Mouse (Mus musculus) myocyte (in vitro differentiated cells): ENCODE data around the gene Ranbp2. TPM values are rescaled to one million over a fixed set of nuclear protein-coding genes. Genes with fewer than 3 reads are reported as not detected.
"Not testable (repeated sequence)": the region's sequence is repeated elsewhere in the genome, so short reads cannot be mapped to it uniquely, and the experiment has no call there.

Experiments
- H3K27me3 ChIP-seq: one replicate; pipeline ENCODE4 v1.6.1; 2011; ENCODE audit not compliant: control insufficient read depth, insufficient read depth, insufficient read length
- H3K36me3 ChIP-seq: one replicate; pipeline ENCODE4 v1.6.1; 2011; ENCODE audit not compliant: control insufficient read depth, insufficient read depth
- H3K4me2 ChIP-seq: one replicate; pipeline ENCODE4 v1.6.1; 2011; ENCODE audit warnings: low read depth, control low read depth
- H3K4me3 ChIP-seq: one replicate; pipeline ENCODE4 v1.5.1; 2011; ENCODE audit warnings: mild to moderate bottlenecking, control low read depth, moderate library complexity
- H3K79me2 ChIP-seq: one replicate; pipeline ENCODE4 v1.6.1; 2011; ENCODE audit not compliant: control insufficient read depth, insufficient read depth
- H3ac ChIP-seq: one replicate; pipeline ENCODE4 v1.6.1; 2011; ENCODE audit not compliant: control insufficient read depth, insufficient read length
- CEBPB ChIP-seq: IDR thresholded peaks from 2 replicates; pipeline ENCODE4 v1.6.1; 2011; ENCODE audit warnings: mild to moderate bottlenecking, moderate library complexity; ENCODE audit not compliant: poor library complexity, insufficient read depth, severe bottlenecking
- E2F4 ChIP-seq: IDR thresholded peaks from one replicate; pipeline ENCODE4 v1.6.1; 2011; ENCODE audit warnings: mild to moderate bottlenecking, control low read depth, moderate library complexity; ENCODE audit not compliant: insufficient read depth
- MAX ChIP-seq: IDR thresholded peaks from one replicate; pipeline ENCODE4 v1.6.1; 2011; ENCODE audit warnings: low read depth, mild to moderate bottlenecking, control low read depth
- MYOD1 ChIP-seq, 3 experiments: IDR thresholded peaks; one replicate each; pipeline ENCODE4 v1.6.1; 2011; ENCODE audit warnings: control low read depth in 2 of 3, low read depth in 2 of 3, mild to moderate bottlenecking in 2 of 3, moderate library complexity in 1 of 3; ENCODE audit not compliant: insufficient read length in 2 of 3, control insufficient read depth in 1 of 3
- MYOG ChIP-seq, 3 experiments: IDR thresholded peaks; one replicate each; pipeline ENCODE4 v1.6.1; 2011; ENCODE audit warnings: control low read depth in 2 of 3, low read depth in 2 of 3, mild to moderate bottlenecking in 2 of 3; ENCODE audit not compliant: insufficient read length in 2 of 3, control insufficient read depth in 1 of 3, insufficient read depth in 1 of 3
- POLR2A ChIP-seq: IDR thresholded peaks from one replicate; pipeline ENCODE4 v1.6.1; 2011; ENCODE audit warnings: low read depth, mild to moderate bottlenecking, control low read depth, moderate library complexity; ENCODE audit not compliant: insufficient read length
- POLR2AphosphoS2 ChIP-seq: IDR thresholded peaks from one replicate; pipeline ENCODE4 v1.6.1; 2011; ENCODE audit warnings: low read depth, control low read depth; ENCODE audit not compliant: insufficient read length
- REST ChIP-seq: IDR thresholded peaks from one replicate; pipeline ENCODE4 v1.6.1; 2011; ENCODE audit warnings: mild to moderate bottlenecking, control low read depth, moderate library complexity; ENCODE audit not compliant: insufficient read depth, insufficient read length
- SRF ChIP-seq: IDR thresholded peaks from one replicate; pipeline ENCODE4 v1.6.1; 2011; ENCODE audit warnings: low read depth; ENCODE audit not compliant: control insufficient read depth, insufficient read length
- TCF12 ChIP-seq: IDR thresholded peaks from one replicate; pipeline ENCODE4 v1.6.1; 2011; ENCODE audit warnings: mild to moderate bottlenecking, control low read depth; ENCODE audit not compliant: poor library complexity, insufficient read depth, severe bottlenecking
- TCF3 ChIP-seq: IDR thresholded peaks from one replicate; pipeline ENCODE4 v1.6.1; 2011; ENCODE audit warnings: low read depth, control low read depth; ENCODE audit not compliant: insufficient read length
- USF1 ChIP-seq: IDR thresholded peaks from one replicate; pipeline ENCODE4 v1.6.1; 2011; ENCODE audit warnings: low read depth, mild to moderate bottlenecking, control low read depth, moderate library complexity
- polyA plus RNA-seq: library from polyadenylated mRNA; unstranded; fragments of >200 nt; fragmentation: generic; extraction: Trizol; gene quantifications from one replicate; pipeline ENCODE4 v1.2.1, GENCODE M21; 2012; ENCODE audit warnings: missing spikeins

The Ranbp2 gene
- polyA plus RNA-seq, 1 experiment = 7.8 TPM

GRCm38 (mm10) chr10:58529358-58529757 is 82.6 kb downstream of the Ranbp2 start:
- Histone ChIP-seq H3K27me3 (no peaks in the 10 kb centered on the region), H3K4me2 (no peak overlapping the region), H3K79me2 (no peaks in the 10 kb centered on the region), H3K36me3 (no peaks in the 10 kb centered on the region), H3K4me3 (no peak overlapping the region), H3ac (no peak overlapping the region)
- TF ChIP-seq TCF3 (no peak), MAX (no peak), POLR2A (no peak), REST (no peak), TCF12 (no peak), MYOG (IDR thresholded peaks at IDR 0.05; ENCODE audit: control insufficient read depth in 1 of 3, insufficient read depth in 1 of 3, insufficient read length in 2 of 3, low read depth in 2 of 3) (no peak), USF1 (no peak), CEBPB (no peak), E2F4 (no peak), MYOD1 (IDR thresholded peaks at IDR 0.05; ENCODE audit: control insufficient read depth in 1 of 3, insufficient read length in 2 of 3, low read depth in 2 of 3) (no peak), SRF (no peak), POLR2AphosphoS2 (no peak)

GRCm38 (mm10) chr10:58530896-58531790 is 84.4 kb downstream of the Ranbp2 start:
- Histone ChIP-seq H3K27me3 (no peaks in the 10 kb centered on the region), H3K4me2 (no peak overlapping the region), H3K4me3 (no peak overlapping the region), H3K36me3 (no peaks in the 10 kb centered on the region), H3K79me2 (no peaks in the 10 kb centered on the region), H3ac (no peak overlapping the region)
- TF ChIP-seq POLR2AphosphoS2 (no peak), MYOG (IDR thresholded peaks at IDR 0.05; ENCODE audit: control insufficient read depth in 1 of 3, insufficient read depth in 1 of 3, insufficient read length in 2 of 3, low read depth in 2 of 3) (no peak), TCF3 (no peak), REST (no peak), E2F4 (no peak), SRF (no peak), MYOD1 (IDR thresholded peaks at IDR 0.05; ENCODE audit: control insufficient read depth in 1 of 3, insufficient read length in 2 of 3, low read depth in 2 of 3) (no peak), MAX (no peak), USF1 (no peak), TCF12 (no peak)

GRCm38 (mm10) chr10:58532177-58532576 is 85.5 kb downstream of the Ranbp2 start:
- H3K36me3 ChIP-seq = no peaks in the 10 kb centered on the region
- H3K4me2 ChIP-seq = no peak overlapping the region
- no peak overlapping the region for H3K4me3 ChIP-seq
- no peaks in the 10 kb centered on the region for H3K79me2 ChIP-seq
- TF ChIP-seq POLR2A (no peak), E2F4 (no peak), MAX (no peak), CEBPB (no peak), POLR2AphosphoS2 (no peak), TCF3 (no peak), REST (no peak), TCF12 (no peak), MYOD1 (IDR thresholded peaks at IDR 0.05; ENCODE audit: control insufficient read depth in 1 of 3, insufficient read length in 2 of 3, low read depth in 2 of 3) (no peak), MYOG (IDR thresholded peaks at IDR 0.05; ENCODE audit: control insufficient read depth in 1 of 3, insufficient read depth in 1 of 3, insufficient read length in 2 of 3, low read depth in 2 of 3) (no peak), USF1 (no peak), SRF (no peak)
- H3ac ChIP-seq = no peak overlapping the region
- no peaks in the 10 kb centered on the region for H3K27me3 ChIP-seq

GRCm38 (mm10) chr10:58536276-58536675 is 89.6 kb downstream of the Ranbp2 start:
- H3K36me3 ChIP-seq, H3ac ChIP-seq, H3K79me2 ChIP-seq, H3K4me3 ChIP-seq, H3K27me3 ChIP-seq, H3K4me2 ChIP-seq: not testable (repeated sequence)

- TF ChIP-seq E2F4 (no peak), MYOD1 (IDR thresholded peaks at IDR 0.05; ENCODE audit: control insufficient read depth in 1 of 3, insufficient read length in 2 of 3, low read depth in 2 of 3) (no peak), MAX (no peak), MYOG (IDR thresholded peaks at IDR 0.05; ENCODE audit: control insufficient read depth in 1 of 3, insufficient read depth in 1 of 3, insufficient read length in 2 of 3, low read depth in 2 of 3) (no peak)
- Histone ChIP-seq H3K27me3 (no peaks in the 10 kb centered on the region), H3ac (no peak overlapping the region), H3K36me3 (peaks cover 6% of the 10 kb centered on the region), H3K4me2 (no peak overlapping the region), H3K79me2 (no peaks in the 10 kb centered on the region), H3K4me3 (no peak overlapping the region)
These were observed 93.9 kb downstream of the Ranbp2 start for GRCm38 (mm10) chr10:58540613-58541012.

Other genes starting within 250 kb of the Ranbp2 start
- not detected for gene AW822073, start 222.0 kb upstream of the Ranbp2 start, polyA plus RNA-seq
- gene Duxf3, start 214.2 kb upstream of the Ranbp2 start, polyA plus RNA-seq = not detected
- not detected for gene Gm4981, start 210.2 kb upstream of the Ranbp2 start, polyA plus RNA-seq
- gene Gcc2, start 191.4 kb upstream of the Ranbp2 start, polyA plus RNA-seq = 4.0 TPM
- gene Lims1, start 123.5 kb upstream of the Ranbp2 start, polyA plus RNA-seq = 23.0 TPM
- 0.44 TPM for gene Ccdc138, start 51.0 kb downstream of the Ranbp2 start, polyA plus RNA-seq
- not detected for gene Edar, start 228.7 kb downstream of the Ranbp2 start, polyA plus RNA-seq